Mouse (Mus musculus) thymus, postnatal 14 days (tissue): ENCODE measurements around the gene AU022252.

Experiments
- DNase-seq: peaks from one replicate; pipeline ENCODE4 v3.0.0; 2021

Gene AU022252

DNA sequence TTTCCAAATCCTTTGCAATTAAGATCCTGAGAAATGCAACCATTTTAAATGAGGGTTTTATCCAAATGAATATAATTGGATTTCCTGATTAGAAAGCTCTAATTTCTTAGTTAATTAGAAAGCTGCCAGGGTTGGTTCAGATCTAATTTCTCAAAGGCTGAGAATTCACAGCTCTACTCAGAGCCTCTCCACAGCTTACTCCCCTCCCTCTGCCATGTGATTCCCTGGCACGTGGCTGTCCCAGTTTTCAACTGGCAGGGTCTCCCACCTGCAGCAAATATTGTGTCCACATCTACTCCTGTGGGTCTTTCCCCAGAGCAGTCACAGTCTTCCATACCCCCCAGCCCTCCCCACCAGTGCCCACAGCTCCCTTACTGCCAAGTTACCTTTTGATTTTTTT lies 49.0 kb downstream of the AU022252 start:
- DNase-seq: no peak

DNA sequence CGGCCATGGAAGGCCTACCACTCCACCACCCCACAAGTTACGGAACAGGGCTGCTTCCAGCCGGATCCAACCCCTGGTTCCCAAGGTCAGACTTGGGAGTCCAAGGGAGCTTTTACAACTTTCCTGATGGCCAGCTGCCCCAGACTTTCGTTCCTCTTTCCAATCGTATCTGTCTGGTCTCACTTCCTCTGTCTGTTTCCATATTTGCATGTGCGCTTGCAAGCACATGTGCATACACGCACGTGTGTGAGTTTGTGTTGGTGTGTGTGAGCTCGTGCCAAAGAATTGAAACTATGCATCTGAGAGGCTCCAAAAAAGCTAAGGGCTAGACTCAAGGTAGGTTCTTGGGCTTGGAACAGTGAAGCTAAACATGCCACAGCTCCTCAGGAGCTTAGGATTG lies 51.1 kb downstream of the AU022252 start:
- DNase-seq: no peak

DNA sequence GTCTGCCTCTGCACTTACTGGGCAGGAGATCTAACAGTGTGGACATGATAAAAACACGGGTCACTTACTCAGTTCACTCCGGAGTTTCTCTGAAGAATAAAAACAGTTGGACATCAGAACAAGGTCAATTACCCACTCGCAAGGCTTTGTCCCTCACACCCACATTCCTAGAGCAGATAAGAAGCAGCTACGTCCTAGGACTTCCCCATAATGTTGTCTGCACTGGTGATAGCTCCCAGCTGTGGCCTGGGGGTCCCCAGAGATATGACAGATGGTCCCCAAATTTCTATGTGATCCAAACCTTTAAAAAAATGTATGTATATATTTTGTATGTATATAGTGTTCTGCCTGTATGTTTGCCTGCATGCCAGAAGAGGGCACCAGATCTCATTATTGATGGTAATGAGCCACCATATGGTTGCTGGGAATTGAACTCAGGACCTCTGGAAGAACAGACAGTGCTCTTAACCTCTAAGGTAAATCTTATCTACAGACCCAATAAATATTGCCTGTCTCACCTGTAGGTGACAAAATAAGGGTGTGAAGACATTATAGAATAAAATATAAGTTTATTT lies 52.3 kb downstream of the AU022252 start:
- no peak for DNase-seq

- no peak for DNase-seq
Measured at GRCm38 (mm10) chr4:119178331-119178730, 54.2 kb downstream of the AU022252 start.

DNA sequence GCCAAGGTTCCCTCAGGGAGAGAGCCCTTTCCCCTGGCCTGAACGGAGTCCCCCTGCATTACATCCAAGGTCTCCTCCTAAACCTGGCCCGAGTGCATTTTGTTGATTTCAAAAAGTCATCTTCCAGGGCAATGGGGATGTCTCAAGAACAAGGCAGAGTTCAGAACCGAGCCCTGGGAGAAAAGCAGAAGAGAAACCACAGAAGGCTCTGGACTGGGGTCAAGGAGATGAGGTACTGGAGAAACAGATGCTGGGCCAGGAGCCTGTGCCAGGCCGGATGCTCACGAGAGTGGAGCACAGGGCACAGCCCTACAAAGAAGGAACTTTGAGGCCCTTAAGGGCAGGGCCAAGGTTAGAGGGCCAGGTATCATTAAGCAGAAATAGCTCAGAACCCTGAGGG lies 54.8 kb downstream of the AU022252 start:
- DNase-seq: no peak

- peak; percentile 96 for DNase-seq
Measured at GRCm38 (mm10) chr4:119173851-119174453, 58.6 kb downstream of the AU022252 start, which contains the start of gene Zfp691. Gene Zfp691, minus strand, starts transcription at chr4:119174195.

DNA sequence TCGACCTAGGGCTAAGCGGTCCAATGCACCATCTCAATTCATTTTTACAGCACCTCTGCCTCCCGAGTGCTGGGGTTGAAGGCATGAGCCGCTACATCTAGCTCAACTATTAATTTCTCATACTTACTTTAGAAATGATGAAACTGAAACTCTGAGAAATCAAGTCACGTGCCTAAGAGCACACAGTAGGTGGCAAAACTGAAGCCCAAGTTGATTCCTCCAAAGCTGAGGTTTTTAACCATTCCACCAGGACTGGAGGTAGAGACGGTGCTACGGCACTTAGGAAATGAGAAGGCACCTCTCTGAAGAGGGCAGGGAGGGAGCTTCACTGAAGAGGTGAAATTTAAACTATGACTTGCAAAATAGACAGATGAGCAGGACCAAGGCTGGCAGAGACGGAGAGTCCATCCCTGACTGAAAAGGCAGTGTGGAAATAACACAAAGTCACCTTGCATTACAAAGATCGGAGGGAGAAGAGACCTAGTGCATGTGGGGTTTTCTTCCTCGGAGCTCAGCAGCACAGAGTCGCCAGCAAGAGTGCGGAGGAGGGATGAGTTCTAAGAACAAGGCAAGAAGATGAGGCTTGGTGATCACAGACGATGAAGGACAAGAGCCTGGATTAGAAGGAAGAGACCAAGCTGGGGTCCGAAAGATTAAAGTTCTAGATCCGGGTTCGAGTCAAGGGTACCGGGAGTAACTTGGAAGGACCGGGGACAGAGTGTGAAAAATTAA lies 59.4 kb downstream of the AU022252 start:
- DNase-seq: peak; percentile 19

- DNase-seq: peak; percentile 85
Measured at GRCm38 (mm10) chr4:119167663-119168062, 64.8 kb downstream of the AU022252 start.

- DNase-seq: no peak
Measured at GRCm38 (mm10) chr4:119167068-119167467, 65.4 kb downstream of the AU022252 start.

DNA sequence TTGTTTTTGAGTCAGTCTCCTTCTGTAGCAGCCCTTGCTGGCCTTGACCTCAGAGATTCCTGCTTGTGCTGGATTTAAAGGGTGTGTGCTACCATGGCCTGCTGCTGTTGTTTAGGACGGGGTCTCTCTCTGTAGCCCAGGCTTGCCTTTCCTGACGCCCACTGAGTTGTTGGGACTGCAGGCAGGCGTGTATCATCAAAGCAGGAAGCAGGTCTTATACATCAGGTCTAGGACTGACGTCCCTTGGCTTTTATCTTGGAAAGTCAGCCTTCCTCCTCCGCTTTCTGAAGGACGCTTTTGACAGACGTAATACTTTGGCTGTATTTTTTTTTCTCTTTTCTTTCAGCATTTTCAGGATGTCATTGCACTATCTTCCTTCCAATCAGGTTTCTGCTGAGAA lies 66.6 kb downstream of the AU022252 start:
- no peak for DNase-seq

DNA sequence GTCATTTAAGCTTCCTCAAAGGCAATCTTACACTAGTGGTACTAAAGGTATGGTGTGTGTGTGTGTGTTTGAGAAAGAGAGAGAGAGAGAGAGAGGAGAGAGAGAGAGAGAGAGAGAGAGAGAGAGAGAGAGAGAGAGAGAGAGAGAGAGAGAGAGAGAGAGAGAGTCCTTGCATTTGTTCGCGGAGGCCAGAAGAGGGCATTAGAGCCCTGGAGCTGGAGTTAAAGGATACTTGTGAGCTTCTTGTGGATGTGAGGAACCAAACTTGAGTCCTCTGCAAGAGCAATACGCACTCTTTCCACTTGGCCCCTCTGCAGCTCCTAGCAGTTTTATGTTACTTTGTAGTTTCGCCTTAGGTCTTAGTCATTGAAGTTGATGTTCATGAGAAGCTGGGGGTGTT lies 69.5 kb downstream of the AU022252 start:
- no peak for DNase-seq

GRCm38 (mm10) chr4:119161358-119161757 lies 71.2 kb downstream of the AU022252 start:
- DNase-seq: no peak

GRCm38 (mm10) chr4:119157891-119158290 lies 74.6 kb downstream of the AU022252 start:
- DNase-seq: no peak

DNA sequence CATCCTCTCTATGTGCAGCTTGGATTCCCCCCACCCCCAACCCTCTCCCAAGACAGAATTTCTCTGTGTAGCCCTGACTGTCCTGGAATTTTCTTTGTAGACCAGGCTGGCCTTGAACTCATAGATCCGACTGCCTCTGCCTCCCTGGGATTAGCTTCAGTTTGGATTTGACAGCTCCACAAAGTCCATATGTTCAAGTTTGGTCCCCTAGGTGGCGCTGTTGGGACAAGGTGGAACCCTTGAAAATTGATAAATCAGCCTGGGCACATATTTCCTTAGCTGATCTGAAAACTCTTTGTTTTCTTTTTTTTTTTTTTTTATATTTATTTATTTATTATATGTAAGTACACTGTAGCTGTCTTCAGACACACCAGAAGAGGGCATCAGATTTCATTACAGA lies 75.3 kb downstream of the AU022252 start:
- DNase-seq: peak; percentile 69
